Mouse (Mus musculus) G1E-ER4 (cell line): ENCODE results near the gene Ugdh. TPM values are rescaled to one million over a fixed set of nuclear protein-coding genes. Genes with fewer than 3 reads are reported as not detected.

Experiments used
- GATA1 ChIP-seq: IDR thresholded peaks from one replicate; pipeline ENCODE4 v1.8.0; 2012; ENCODE audit warnings: low read length, inconsistent platforms
- polyA plus RNA-seq: library from polyadenylated mRNA; stranded (reverse); fragments of >175 nt; gene quantifications from 2 replicates; pipeline ENCODE4 v1.2.3, GENCODE M21; 2012

Gene Ugdh
- polyA plus RNA-seq, 1 experiment, result 1.5 TPM

GRCm38 (mm10) chr5:65390648-65391644, 44.8 kb downstream of the Ugdh start, which contains the start of the genes Rpl9 and Lias:
Gene Rpl9, minus strand, starts transcription at chr5:65391444.
Gene Lias, plus strand, starts transcription at chr5:65391497.
- no peak for TF ChIP-seq GATA1

- TF ChIP-seq GATA1, result no peak
Observed at GRCm38 (mm10) chr5:65387008-65387867, 48.5 kb downstream of the Ugdh start.

DNA sequence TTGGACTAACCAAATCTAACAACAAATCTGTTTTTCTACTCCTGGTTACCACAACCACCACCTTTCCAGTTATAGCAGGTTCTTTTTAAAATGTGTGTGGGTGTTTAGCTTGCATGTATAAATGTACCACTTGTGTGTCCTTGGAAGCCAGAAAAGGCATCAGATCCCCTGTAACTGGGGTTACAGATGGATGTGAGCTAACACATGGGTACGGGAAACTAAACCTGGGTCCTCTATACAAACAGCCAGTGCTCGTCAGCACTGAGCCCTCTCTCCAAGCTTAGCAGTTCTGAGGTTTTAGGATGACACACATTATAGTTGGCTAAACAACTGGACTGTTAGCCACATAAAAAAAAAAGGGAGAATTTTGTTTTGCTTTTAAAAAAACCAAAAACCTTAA, 50.0 kb downstream of the Ugdh start:
- no peak for TF ChIP-seq GATA1

DNA sequence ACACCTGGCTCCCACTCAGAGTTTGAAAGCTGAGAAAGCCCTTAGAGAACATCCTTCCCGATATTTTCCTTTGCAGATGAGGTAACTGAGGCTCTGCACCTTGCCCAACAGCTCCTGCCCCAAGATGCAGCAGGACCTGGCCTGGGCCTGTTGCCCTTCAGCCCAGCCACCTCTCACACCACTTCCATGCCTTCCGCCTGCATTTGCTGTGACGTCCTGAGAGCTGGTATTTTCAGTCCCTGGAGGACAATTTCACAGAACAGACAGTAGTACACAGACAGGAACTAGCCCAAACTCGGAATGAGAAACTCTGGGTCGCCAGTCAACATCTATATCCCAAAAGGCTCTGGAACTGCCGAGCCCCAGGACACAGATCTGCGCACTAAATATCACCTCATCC, 61.0 kb downstream of the Ugdh start:
- no peak for TF ChIP-seq GATA1

DNA sequence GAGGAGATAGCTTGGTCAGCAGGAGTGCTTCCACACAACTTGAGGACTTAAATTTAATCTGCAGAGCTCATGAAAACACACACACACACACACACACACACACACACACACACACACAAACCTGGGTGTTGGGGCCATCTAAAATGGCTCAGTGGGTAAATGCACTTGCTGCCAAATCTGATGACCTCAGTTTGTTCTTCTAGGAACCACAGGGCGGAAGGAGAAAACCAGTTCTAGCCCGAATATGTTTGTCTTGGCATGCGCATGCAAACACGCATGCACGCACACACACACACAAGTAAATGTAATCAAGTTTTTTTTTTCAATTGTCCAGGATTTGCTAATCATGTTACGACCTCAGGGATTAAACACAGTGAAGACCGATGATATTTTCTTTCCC, 64.2 kb downstream of the Ugdh start:
- no peak for TF ChIP-seq GATA1

- TF ChIP-seq GATA1, result no peak
Observed at GRCm38 (mm10) chr5:65367837-65368236, 67.9 kb downstream of the Ugdh start.

Other genes starting within 250 kb of the Ugdh start
- gene Wdr19, start 236.3 kb downstream of the Ugdh start, polyA plus RNA-seq, result 0.15 and 0.22 TPM in 2 replicates
- 2.7 and 17.2 TPM in 2 replicates for gene Rfc1, start 100.3 kb downstream of the Ugdh start, polyA plus RNA-seq
- not detected in 2 replicates for gene Klb, start 87.6 kb downstream of the Ugdh start, polyA plus RNA-seq
- gene Rpl9, start 44.5 kb downstream of the Ugdh start, polyA plus RNA-seq, result 33.1 and 43.0 TPM in 2 replicates
- 3.6 and 6.6 TPM in 2 replicates for gene Lias, start 44.5 kb downstream of the Ugdh start, polyA plus RNA-seq
- 13.7 and 30.4 TPM in 2 replicates for gene Gm43552, start 56.9 kb upstream of the Ugdh start, polyA plus RNA-seq
- gene Smim14, start 101.2 kb upstream of the Ugdh start, polyA plus RNA-seq, result 13.1 and 16.4 TPM in 2 replicates
- 145 and 188 TPM in 2 replicates for gene Ube2k, start 101.3 kb upstream of the Ugdh start, polyA plus RNA-seq